Mouse (Mus musculus): ENCODE results near the gene Snrpa1. TPM values are rescaled to one million over a fixed set of nuclear protein-coding genes. Genes with fewer than 3 reads are reported as not detected.

Snrpa1 gene
- total and polyA plus RNA-seq, 3 experiments: 146 to 189 (median 189) TPM

DNA sequence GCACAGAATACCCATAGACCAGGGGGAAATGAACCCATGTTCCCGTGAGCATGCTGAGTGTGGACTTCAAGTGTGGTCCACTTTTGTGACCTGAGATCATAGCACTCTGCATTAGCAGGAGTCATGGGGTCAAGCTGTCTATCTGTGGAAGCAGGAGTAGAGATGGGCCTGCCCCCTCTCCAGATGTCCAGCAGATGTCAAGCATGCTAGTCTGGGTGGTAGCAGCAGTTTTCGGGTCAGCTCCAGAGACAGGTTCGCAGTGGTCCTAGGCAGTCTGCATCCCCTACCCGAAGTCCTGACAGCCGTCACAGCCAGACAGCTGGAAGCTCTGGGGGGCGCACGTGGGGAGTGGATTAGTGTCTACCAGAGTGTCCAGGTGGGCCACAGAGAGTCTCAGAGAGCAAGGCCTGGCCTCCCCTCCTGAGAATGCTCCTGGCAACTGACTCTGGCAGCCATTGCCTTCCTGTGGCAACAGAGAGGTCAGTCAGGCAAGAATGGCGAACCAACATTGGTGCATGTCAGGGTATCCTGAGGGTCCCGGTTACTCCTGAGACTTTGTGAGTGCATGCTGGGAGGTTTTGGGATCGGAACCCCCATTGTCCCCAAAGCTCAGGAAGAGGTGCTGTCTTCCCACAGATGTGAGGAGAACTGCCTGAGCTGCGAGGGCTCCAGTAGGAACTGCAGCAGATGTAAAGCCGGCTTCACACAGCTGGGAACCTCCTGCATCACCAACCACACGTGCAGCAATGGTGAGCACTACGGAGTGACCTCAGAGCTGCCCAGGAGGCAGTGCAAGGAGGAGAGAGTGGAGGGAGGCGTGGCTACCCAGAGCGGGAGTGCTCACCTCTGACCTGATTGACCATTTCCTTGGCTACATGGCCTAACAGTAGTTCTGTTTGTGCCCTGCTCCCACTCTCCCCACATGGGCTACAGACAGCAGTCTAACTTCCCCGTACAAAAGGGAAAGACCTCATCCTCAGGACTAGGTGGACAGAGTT is 11.6 kb upstream of the Snrpa1 start:
- no peak overlapping the region for H3K4me2 ChIP-seq (ENCODE audit: insufficient read depth, low read depth, poor library complexity, severe bottlenecking)
- no peak overlapping the region for H3K27ac ChIP-seq (ENCODE audit: insufficient read depth, low read depth)
- peaks cover 89% of the 10 kb centered on the region for H3K27me3 ChIP-seq (replicated peaks)
- H3K4me3 ChIP-seq (replicated peaks in 1 of 3; ENCODE audit: low read depth in 2 of 3, low read length in 2 of 3, poor library complexity in 1 of 3): no peak overlapping the region
- H3K79me2 ChIP-seq (replicated peaks; ENCODE audit: control insufficient read depth, extremely low read depth, insufficient read depth, poor library complexity, severe bottlenecking): no peaks in the 10 kb centered on the region
- dilution Hi-C loops (cut with MboI; ENCODE audit: extremely low pct_ligation_motif_present, extremely low pct_unique_long_range_greater_than_20kb, low sequenced_read_pairs): no loop called here
- H3K9ac ChIP-seq (ENCODE audit: insufficient read depth, low read depth): no peak overlapping the region
- in situ Hi-C loops (cut with MboI; ENCODE audit: low pct_ligation_motif_present, low pct_unique_long_range_greater_than_20kb, low sequenced_read_pairs): no loop called here
- TF ChIP-seq NELFE (IDR thresholded peaks at IDR 0.05; ENCODE audit: low read depth, low read length) (no peak), JUND (conservative IDR thresholded peaks at IDR 0.05; ENCODE audit: low read depth, low read length) (no peak), TCF12 (IDR thresholded peaks at IDR 0.05; ENCODE audit: low read depth, low read length) (no peak), CHD1 (IDR thresholded peaks at IDR 0.05; ENCODE audit: low read depth, low read length) (no peak), MYC (IDR thresholded peaks at IDR 0.05; ENCODE audit: low read depth, low read length) (no peak), BHLHE40 (IDR thresholded peaks at IDR 0.05; ENCODE audit: low read depth, low read length) (no peak)
- H3K36me3 ChIP-seq (replicated peaks in 1 of 2; ENCODE audit: control insufficient read depth in 1 of 2, insufficient read depth in 1 of 2, low read length in 1 of 2): no peaks in the 10 kb centered on the region
- no peaks in the 10 kb centered on the region for H3K4me1 ChIP-seq (ENCODE audit: control insufficient read depth in 1 of 2, insufficient read depth in 2 of 2)
- DNase-seq (ENCODE audit: extremely low read depth): no peak
- H3K9me3 ChIP-seq (replicated peaks; ENCODE audit: low read length): no peaks in the 10 kb centered on the region

DNA sequence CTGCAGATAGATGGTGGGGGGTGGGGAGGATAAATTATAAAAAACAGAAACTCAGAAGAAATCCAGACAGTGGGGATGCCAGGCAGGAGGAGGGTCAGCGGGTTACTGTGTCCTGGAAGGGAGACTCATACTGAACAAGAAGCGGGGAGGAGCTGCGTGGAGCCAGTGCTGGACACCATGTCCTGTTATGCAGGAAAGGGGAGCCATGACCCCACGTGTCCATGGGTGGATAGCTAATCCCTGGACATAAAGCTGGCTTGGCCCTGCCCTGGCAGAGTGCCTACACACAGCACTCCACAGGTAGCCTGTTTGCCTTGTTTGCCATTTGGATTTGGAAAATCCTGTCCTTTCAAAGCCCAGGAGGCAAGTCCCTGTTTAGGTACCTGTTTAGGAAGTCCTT is 10.8 kb upstream of the Snrpa1 start:
- no peaks in the 10 kb centered on the region for H3K79me2 ChIP-seq (replicated peaks; ENCODE audit: control insufficient read depth, extremely low read depth, insufficient read depth, poor library complexity, severe bottlenecking)
- dilution Hi-C loops (cut with MboI; ENCODE audit: extremely low pct_ligation_motif_present, extremely low pct_unique_long_range_greater_than_20kb, low sequenced_read_pairs) (no loop called here), in situ Hi-C loops (cut with MboI; ENCODE audit: low pct_ligation_motif_present, low pct_unique_long_range_greater_than_20kb, low sequenced_read_pairs) (no loop called here)
- no peaks in the 10 kb centered on the region for H3K36me3 ChIP-seq (replicated peaks in 1 of 2; ENCODE audit: control insufficient read depth in 1 of 2, insufficient read depth in 1 of 2, low read length in 1 of 2)
- DNase-seq (ENCODE audit: extremely low read depth): no peak
- TF ChIP-seq USF2 (conservative IDR thresholded peaks at IDR 0.05; ENCODE audit: low read depth, low read length): no peak
- TF ChIP-seq ETS1 (conservative IDR thresholded peaks at IDR 0.05; ENCODE audit: low read depth, low read length): no peak
- no peak for TF ChIP-seq ELF1 (IDR thresholded peaks at IDR 0.05; ENCODE audit: low read depth, low read length)
- no peak for TF ChIP-seq JUN (IDR thresholded peaks at IDR 0.05; ENCODE audit: insufficient read depth, low read depth, low read length)
- no peak for TF ChIP-seq ZMIZ1 (IDR thresholded peaks at IDR 0.05; ENCODE audit: low read depth, low read length)
- no peak for TF ChIP-seq MXI1 (IDR thresholded peaks at IDR 0.05; ENCODE audit: low read depth, low read length)
- TF ChIP-seq USF1 (IDR thresholded peaks at IDR 0.05; ENCODE audit: low read depth, low read length): no peak
- TF ChIP-seq POLR2AphosphoS2 (IDR thresholded peaks at IDR 0.05; ENCODE audit: low read depth, low read length): no peak
- no peak for TF ChIP-seq CTCF (conservative IDR thresholded peaks at IDR 0.05 in 1 of 2, IDR thresholded peaks at IDR 0.05 in 1 of 2; ENCODE audit: low read depth in 2 of 2, low read length in 2 of 2)
- no peak for TF ChIP-seq ZNF384 (IDR thresholded peaks at IDR 0.05; ENCODE audit: low read depth, low read length)
- TF ChIP-seq MYC (IDR thresholded peaks at IDR 0.05; ENCODE audit: low read depth, low read length): no peak
- TF ChIP-seq NRF1 (IDR thresholded peaks at IDR 0.05; ENCODE audit: low read depth, low read length): no peak
- TF ChIP-seq POLR2A (IDR thresholded peaks at IDR 0.05; ENCODE audit: low read depth, low read length): no peak
- TF ChIP-seq TBP (conservative IDR thresholded peaks at IDR 0.05; ENCODE audit: low read depth, low read length): no peak
- H3K4me2 ChIP-seq (ENCODE audit: insufficient read depth, low read depth, poor library complexity, severe bottlenecking): no peak overlapping the region
- H3K9ac ChIP-seq (ENCODE audit: insufficient read depth, low read depth): no peak overlapping the region
- no peak overlapping the region for H3K4me3 ChIP-seq (replicated peaks in 1 of 3; ENCODE audit: low read depth in 2 of 3, low read length in 2 of 3, poor library complexity in 1 of 3)
- no peak overlapping the region for H3K27ac ChIP-seq (ENCODE audit: insufficient read depth, low read depth)
- H3K27me3 ChIP-seq (replicated peaks): peaks cover 88% of the 10 kb centered on the region
- H3K9me3 ChIP-seq (replicated peaks; ENCODE audit: low read length): peaks cover 4% of the 10 kb centered on the region
- H3K4me1 ChIP-seq (ENCODE audit: control insufficient read depth in 1 of 2, insufficient read depth in 2 of 2): no peaks in the 10 kb centered on the region
